Mouse (Mus musculus) forebrain, postnatal 0 days (tissue): ENCODE results near the gene Armh4. TPM values are rescaled to one million over a fixed set of nuclear protein-coding genes. Genes with fewer than 3 reads are reported as not detected.
"Not testable (repeated sequence)": the region's sequence is repeated elsewhere in the genome, so short reads cannot be mapped to it uniquely, and the experiment has no call there.

ENCODE experiments used
- ATAC-seq: fragments of 200-750 bp; cut with Nextera tagmentation; 2 replicates; pipeline ENCODE4 v1.8.0; 2017; ENCODE audit warnings: mild to moderate bottlenecking, moderate library complexity
- DNase-seq: peaks from one replicate; pipeline ENCODE4 v3.0.0-alpha.2; 2015
- H3K27ac ChIP-seq: fragments of 300-500 bp; sonication (generic); 2 replicates; pipeline ENCODE4 v1.5.1; 2014; ENCODE audit warnings: low read depth, mild to moderate bottlenecking, antibody characterized with exemption, low read length, moderate library complexity, mixed read lengths
- H3K27me3 ChIP-seq: fragments of 300-500 bp; sonication (generic); 2 replicates; pipeline ENCODE4 v1.6.1; 2014; ENCODE audit warnings: mild to moderate bottlenecking, low read length, mixed read lengths; ENCODE audit not compliant: insufficient read depth
- H3K36me3 ChIP-seq: fragments of 300-500 bp; sonication (generic); 2 replicates; pipeline ENCODE4 v1.6.1; 2014; ENCODE audit warnings: mild to moderate bottlenecking, moderate library complexity; ENCODE audit not compliant: insufficient read depth
- H3K4me1 ChIP-seq: fragments of 300-500 bp; sonication (generic); 2 replicates; pipeline ENCODE4 v1.6.1; 2014; ENCODE audit warnings: antibody characterized with exemption; ENCODE audit not compliant: insufficient read depth
- H3K4me2 ChIP-seq: fragments of 300-500 bp; sonication (generic); 2 replicates; pipeline ENCODE4 v1.6.1; 2014; ENCODE audit warnings: low read depth, mild to moderate bottlenecking, moderate library complexity
- H3K4me3 ChIP-seq: fragments of 300-500 bp; sonication (generic); 2 replicates; pipeline ENCODE4 v1.5.1; 2014; ENCODE audit warnings: low read depth, low read length, mixed read lengths
- H3K9ac ChIP-seq: fragments of 300-500 bp; sonication (generic); 2 replicates; pipeline ENCODE4 v1.6.1; 2014; ENCODE audit warnings: mild to moderate bottlenecking
- H3K9me3 ChIP-seq: fragments of 300-500 bp; sonication (generic); 2 replicates; pipeline ENCODE4 v1.6.1; 2016; ENCODE audit warnings: low read length
- CTCF ChIP-seq: sonication (generic); IDR thresholded peaks from 2 replicates; pipeline ENCODE4 v1.5.1; 2016; ENCODE audit warnings: antibody characterized with exemption, control low read depth, low read depth
- WGBS: fragments of 180-500 bp; shearing (Covaris S2); extraction: QIAGEN DNeasy Blood & Tissue Kit; methylation state at CpG from one replicate; pipeline ENCODE4 v1.1.7; 2014; 5-methylcytosine and 5-hydroxymethylcytosine counted together
- polyA plus RNA-seq: library from polyadenylated mRNA; unstranded; fragments of >200 nt; fragmentation: Nextera tagmentation; extraction: Ambion mirVana; gene quantifications from 2 replicates; pipeline ENCODE4 v1.2.1, GENCODE M21; 2015
- total RNA-seq: library from RNA; depleted of rRNA; stranded (reverse); fragments of >200 nt; gene quantifications from 2 replicates; pipeline ENCODE4 v1.2.3, GENCODE M21; 2014

Gene Armh4
- total and polyA plus RNA-seq, 2 experiments from 2014 or later, result 16.1 to 18.8 TPM

GRCm38 (mm10) chr14:49801444-49801843, 18.3 kb upstream of the Armh4 start:
- ATAC-seq (peak; percentile 40; the same call in 1 of the 2 replicates), DNase-seq (no peak)
- H3K4me2 ChIP-seq, result no peak overlapping the region
- WGBS, result 9% methylated on average over 4 of the region's 4 CpGs
- no peaks in the 10 kb centered on the region for H3K27me3 ChIP-seq
- H3K4me1 ChIP-seq, result no peaks in the 10 kb centered on the region
- TF ChIP-seq CTCF, result peak; percentile 59
- H3K4me3 ChIP-seq, result no peak overlapping the region
- H3K36me3 ChIP-seq, result no peaks in the 10 kb centered on the region
- no peak overlapping the region for H3K27ac ChIP-seq
- H3K9ac ChIP-seq, result no peak overlapping the region
- no peaks in the 10 kb centered on the region for H3K9me3 ChIP-seq

- no peak for ATAC-seq
- Histone ChIP-seq H3K4me2 (no peak overlapping the region), H3K4me1 (no peaks in the 10 kb centered on the region), H3K4me3 (no peak overlapping the region), H3K27me3 (no peaks in the 10 kb centered on the region), H3K9ac (no peak overlapping the region), H3K9me3 (no peaks in the 10 kb centered on the region), H3K27ac (no peak overlapping the region), H3K36me3 (no peaks in the 10 kb centered on the region)
- 92% methylated on average over 4 of the region's 4 CpGs for WGBS
- no peak for TF ChIP-seq CTCF
- DNase-seq, result no peak
Observed at GRCm38 (mm10) chr14:49793948-49794347, 10.8 kb upstream of the Armh4 start.

- TF ChIP-seq CTCF, result no peak
- no peak overlapping the region for H3K27ac ChIP-seq
- no peaks in the 10 kb centered on the region for H3K36me3 ChIP-seq
- DNase-seq (no peak), ATAC-seq (no peak)
- 0 out of 2 replicates have a peak, but pooled peaks cover 3% of the 10 kb centered on the region for H3K27me3 ChIP-seq
- no peak overlapping the region for H3K4me3 ChIP-seq
- WGBS, result 60% methylated on average over 4 of the region's 4 CpGs
- H3K9ac ChIP-seq, result no peak overlapping the region
- H3K9me3 ChIP-seq, result no peaks in the 10 kb centered on the region
- H3K4me2 ChIP-seq, result no peak overlapping the region
- no peaks in the 10 kb centered on the region for H3K4me1 ChIP-seq
Observed at GRCm38 (mm10) chr14:49790542-49790941, 7.4 kb upstream of the Armh4 start.

GRCm38 (mm10) chr14:49785793-49786192, 2.6 kb upstream of the Armh4 start:
- Histone ChIP-seq H3K4me3 (no peak overlapping the region), H3K9ac (no peak overlapping the region), H3K4me2 (no peak overlapping the region), H3K36me3 (no peaks in the 10 kb centered on the region), H3K4me1 (0 out of 2 replicates have a peak, but pooled peaks cover 7% of the 10 kb centered on the region), H3K27me3 (0 out of 2 replicates have a peak, but pooled peaks cover 3% of the 10 kb centered on the region), H3K9me3 (no peaks in the 10 kb centered on the region), H3K27ac (no peak overlapping the region)
- WGBS, result 50% methylated on average over 2 of the region's 2 CpGs
- ATAC-seq (no peak), DNase-seq (peak; percentile 75)
- TF ChIP-seq CTCF, result peak; percentile 83

- Histone ChIP-seq H3K4me1 (0 out of 2 replicates have a peak, but pooled peaks cover 7% of the 10 kb centered on the region), H3K27me3 (0 out of 2 replicates have a peak, but pooled peaks cover 3% of the 10 kb centered on the region), H3K9me3 (no peaks in the 10 kb centered on the region), H3K9ac (no peak overlapping the region), H3K4me2 (peak overlapping the region; percentile 85), H3K36me3 (no peaks in the 10 kb centered on the region), H3K4me3 (peak overlapping the region; percentile 74), H3K27ac (no peak overlapping the region)
- DNase-seq (no peak), ATAC-seq (no peak)
- TF ChIP-seq CTCF, result no peak
- 78% methylated on average over 4 of the region's 4 CpGs for WGBS
Observed at GRCm38 (mm10) chr14:49783866-49784265, 683 bp upstream of the Armh4 start.

GRCm38 (mm10) chr14:49780416-49780815, 2.8 kb downstream of the Armh4 start:
- ATAC-seq, result no peak
- no peaks in the 10 kb centered on the region for H3K9me3 ChIP-seq
- H3K27me3 ChIP-seq, result no peaks in the 10 kb centered on the region
- H3K36me3 ChIP-seq, result no peaks in the 10 kb centered on the region
- no peak for DNase-seq
- TF ChIP-seq CTCF, result no peak
- 0 out of 2 replicates have a peak, but pooled peaks cover 7% of the 10 kb centered on the region for H3K4me1 ChIP-seq
- H3K9ac ChIP-seq, result no peak overlapping the region
- no peak overlapping the region for H3K4me2 ChIP-seq
- WGBS, result 59% methylated on average over 4 of the region's 4 CpGs
- no peak overlapping the region for H3K27ac ChIP-seq
- H3K4me3 ChIP-seq, result no peak overlapping the region

- not testable (repeated sequence) for H3K27ac ChIP-seq, H3K36me3 ChIP-seq, H3K4me1 ChIP-seq, H3K9ac ChIP-seq, H3K4me2 ChIP-seq, H3K27me3 ChIP-seq, DNase-seq, ATAC-seq, H3K4me3 ChIP-seq, H3K9me3 ChIP-seq
- 77% methylated on average over 4 of the region's 4 CpGs for WGBS
Observed at GRCm38 (mm10) chr14:49777539-49777938, 5.6 kb downstream of the Armh4 start.
